Mouse (Mus musculus) testis, postnatal 14 days (tissue): ENCODE results near the gene 2410141K09Rik.
"Not testable (repeated sequence)": the region's sequence is repeated elsewhere in the genome, so short reads cannot be mapped to it uniquely, and the experiment has no call there.

ENCODE experiments used
- DNase-seq: peaks from one replicate; pipeline ENCODE4 v3.0.0; 2021; ENCODE audit warnings: low spot score

The 2410141K09Rik gene

GRCm38 (mm10) chr13:66441018-66441417 is at the start of gene 2410141K09Rik:
TSS of gene 2410141K09Rik (minus strand) at chr13:66441118.
- not testable (repeated sequence) for DNase-seq

- not testable (repeated sequence) for DNase-seq
Observed at GRCm38 (mm10) chr13:66426858-66427257, 14.1 kb downstream of the 2410141K09Rik start.

- not testable (repeated sequence) for DNase-seq
Observed at GRCm38 (mm10) chr13:66414962-66415361, 26.0 kb downstream of the 2410141K09Rik start.
